Mouse (Mus musculus) spleen, adult 2 months (tissue): ENCODE data around the gene Vopp1.

Source experiments
- CTCF ChIP-seq: fragments of 200-500 bp; IDR thresholded peaks from 2 replicates; pipeline ENCODE4 v1.5.1; 2011; ENCODE audit warnings: mild to moderate bottlenecking, inconsistent platforms; ENCODE audit not compliant: insufficient read depth, insufficient read length, insufficient replicate concordance; ENCODE audit errors: extremely low read depth
- POLR2A ChIP-seq: fragments of 200-500 bp; IDR thresholded peaks from 2 replicates; pipeline ENCODE4 v1.6.1; 2011; ENCODE audit warnings: low read depth, low read length, inconsistent platforms

DNA sequence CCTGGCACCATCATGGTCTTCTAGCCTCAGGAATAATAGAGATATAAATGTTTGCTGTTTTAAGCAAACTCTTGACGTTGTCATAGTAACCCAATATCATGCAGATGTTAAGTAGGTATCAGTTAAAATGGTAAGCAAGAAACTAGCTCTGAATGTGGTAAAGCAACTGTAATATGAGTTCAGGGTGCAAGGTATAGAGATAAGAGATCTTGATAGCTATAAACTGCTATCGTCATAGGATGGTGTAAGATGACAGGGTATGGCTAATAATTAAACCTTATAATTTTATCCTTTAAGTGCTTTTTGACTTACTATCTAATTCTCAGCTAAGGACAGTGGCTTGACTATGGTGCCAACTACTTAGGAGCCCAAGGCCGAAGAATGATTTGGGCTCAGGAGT is 44.6 kb downstream of the Vopp1 start:
- TF ChIP-seq CTCF, result no peak
- no peak for TF ChIP-seq POLR2A
